Mouse (Mus musculus) cerebellum, postnatal 25 days (tissue): ENCODE data around the gene Hoxa10.

Experiments
- DNase-seq, 2 experiments: peaks; one replicate each; pipeline ENCODE4 v3.0.0; 2021; ENCODE audit warnings: mixed read lengths in 2 of 2

The Hoxa10 gene

DNA sequence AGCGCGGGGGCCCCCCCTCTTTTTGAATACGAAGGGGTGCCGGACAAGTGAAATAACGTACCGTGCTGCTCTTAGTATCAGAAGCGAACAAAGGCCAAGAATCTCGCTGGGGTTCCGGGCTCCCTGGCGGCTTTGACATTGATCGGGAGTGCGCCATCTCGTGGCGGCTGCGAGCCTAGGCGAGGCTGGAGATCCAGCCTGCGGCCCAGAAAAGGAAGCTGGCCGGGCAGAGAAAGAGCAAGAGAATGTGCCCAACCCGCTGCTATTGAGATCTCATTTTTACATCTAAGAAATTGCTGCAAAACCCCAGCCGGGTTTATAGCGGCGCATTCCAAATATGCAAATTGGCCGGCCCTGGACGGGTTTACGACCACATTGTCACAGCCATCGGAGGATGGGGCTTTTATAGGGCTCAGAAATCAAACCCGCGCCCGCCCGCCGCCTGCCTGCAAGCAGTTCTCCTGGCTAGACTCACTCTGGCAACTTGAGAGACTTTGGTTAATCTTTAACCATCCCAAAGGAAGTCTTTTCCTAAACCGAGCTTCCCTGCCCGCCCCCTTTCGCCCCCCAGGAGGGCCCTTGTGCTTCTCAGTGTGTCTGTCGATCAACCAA, at the start of gene Hoxa10:
Hoxa10 (minus strand) TSS at position 466 of the 612 bp plus-strand sequence.
- peak in 1 of 2 experiments; percentile 61 for DNase-seq

GRCm38 (mm10) chr6:52290186-52290585, 49.5 kb upstream of the Hoxa10 start:
- no peak for DNase-seq

DNA sequence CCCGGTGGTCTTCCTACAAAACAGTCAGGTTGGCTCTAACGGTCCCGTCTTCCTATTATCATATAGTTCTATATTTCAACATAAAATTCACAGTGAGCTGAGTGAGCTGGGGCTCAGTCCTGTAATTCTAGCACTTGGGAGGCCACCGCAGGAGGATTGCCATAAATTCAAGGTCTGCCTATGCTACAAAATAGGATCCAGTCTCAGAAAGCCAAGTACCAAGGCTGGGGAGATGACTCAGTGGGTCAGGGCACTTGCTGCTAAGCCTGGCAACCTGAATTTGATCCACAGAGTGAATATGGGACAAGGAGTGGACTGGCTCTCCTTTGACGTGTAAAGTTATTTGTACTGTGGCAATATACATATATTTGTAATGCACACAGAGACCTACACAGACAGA, 43.2 kb upstream of the Hoxa10 start:
- DNase-seq = no peak

- no peak for DNase-seq
Observed at GRCm38 (mm10) chr6:52281084-52281483, 40.4 kb upstream of the Hoxa10 start.

DNA sequence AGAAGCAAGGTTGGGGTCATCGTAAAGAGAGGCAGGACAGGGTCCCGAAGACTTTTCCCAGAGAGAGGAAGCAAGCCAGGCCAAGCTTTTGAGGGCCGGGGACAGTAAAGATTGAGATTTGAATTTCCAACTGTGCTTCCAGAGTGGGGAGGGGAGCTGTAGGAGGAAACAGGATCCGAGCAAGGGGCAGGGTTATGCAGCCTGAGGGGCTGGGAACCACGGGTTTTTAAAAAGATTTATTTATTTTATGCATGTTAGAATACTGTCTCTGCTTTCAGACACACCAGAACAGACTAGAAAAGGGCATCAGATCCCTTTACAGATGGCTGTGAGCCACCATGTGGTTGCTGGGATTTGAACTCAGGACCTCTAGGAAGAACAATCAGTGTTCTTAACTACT, 36.3 kb upstream of the Hoxa10 start:
- no peak for DNase-seq

- no peak for DNase-seq
Observed at GRCm38 (mm10) chr6:52276382-52276781, 35.7 kb upstream of the Hoxa10 start.

DNA sequence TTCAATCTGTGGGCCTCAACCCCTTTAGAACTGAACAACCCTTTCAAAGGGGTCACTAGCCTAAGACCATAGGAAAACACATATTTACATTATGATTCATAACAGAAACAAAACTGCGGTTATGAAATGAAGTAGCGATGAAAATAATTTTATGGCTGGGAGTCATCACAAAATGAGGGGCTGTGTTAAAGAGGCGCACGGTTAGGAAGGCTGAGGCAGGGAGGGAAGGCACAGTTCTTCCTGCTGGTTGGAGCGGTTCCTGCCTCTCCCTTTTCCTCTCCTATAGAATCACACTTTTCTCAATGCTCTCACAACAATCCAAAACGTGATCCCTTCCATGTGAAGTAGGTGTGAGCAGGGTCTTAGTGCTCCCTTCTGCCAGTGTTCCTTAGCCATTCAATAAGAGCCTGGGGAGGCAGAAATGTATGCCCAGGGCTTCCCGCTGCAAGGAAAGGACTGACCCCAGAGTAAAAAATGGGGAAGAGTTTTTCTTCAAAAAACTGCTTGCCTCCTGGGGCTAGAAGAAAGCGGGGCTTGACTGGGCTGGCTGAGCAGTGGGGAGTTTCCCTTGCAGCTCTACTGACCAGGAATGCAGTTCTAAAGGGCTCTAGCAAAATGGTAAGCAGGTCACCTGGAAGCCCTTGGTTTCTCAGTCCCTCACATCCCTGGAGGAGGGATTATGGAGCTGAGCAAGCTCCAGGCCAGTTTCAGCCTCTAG, 35.1 kb upstream of the Hoxa10 start:
- no peak for DNase-seq

GRCm38 (mm10) chr6:52274576-52274975, 33.9 kb upstream of the Hoxa10 start:
- no peak for DNase-seq

- DNase-seq = no peak
Observed at GRCm38 (mm10) chr6:52273656-52274280, 33.1 kb upstream of the Hoxa10 start.

- DNase-seq = no peak
Observed at GRCm38 (mm10) chr6:52272766-52273655, 32.4 kb upstream of the Hoxa10 start.

DNA sequence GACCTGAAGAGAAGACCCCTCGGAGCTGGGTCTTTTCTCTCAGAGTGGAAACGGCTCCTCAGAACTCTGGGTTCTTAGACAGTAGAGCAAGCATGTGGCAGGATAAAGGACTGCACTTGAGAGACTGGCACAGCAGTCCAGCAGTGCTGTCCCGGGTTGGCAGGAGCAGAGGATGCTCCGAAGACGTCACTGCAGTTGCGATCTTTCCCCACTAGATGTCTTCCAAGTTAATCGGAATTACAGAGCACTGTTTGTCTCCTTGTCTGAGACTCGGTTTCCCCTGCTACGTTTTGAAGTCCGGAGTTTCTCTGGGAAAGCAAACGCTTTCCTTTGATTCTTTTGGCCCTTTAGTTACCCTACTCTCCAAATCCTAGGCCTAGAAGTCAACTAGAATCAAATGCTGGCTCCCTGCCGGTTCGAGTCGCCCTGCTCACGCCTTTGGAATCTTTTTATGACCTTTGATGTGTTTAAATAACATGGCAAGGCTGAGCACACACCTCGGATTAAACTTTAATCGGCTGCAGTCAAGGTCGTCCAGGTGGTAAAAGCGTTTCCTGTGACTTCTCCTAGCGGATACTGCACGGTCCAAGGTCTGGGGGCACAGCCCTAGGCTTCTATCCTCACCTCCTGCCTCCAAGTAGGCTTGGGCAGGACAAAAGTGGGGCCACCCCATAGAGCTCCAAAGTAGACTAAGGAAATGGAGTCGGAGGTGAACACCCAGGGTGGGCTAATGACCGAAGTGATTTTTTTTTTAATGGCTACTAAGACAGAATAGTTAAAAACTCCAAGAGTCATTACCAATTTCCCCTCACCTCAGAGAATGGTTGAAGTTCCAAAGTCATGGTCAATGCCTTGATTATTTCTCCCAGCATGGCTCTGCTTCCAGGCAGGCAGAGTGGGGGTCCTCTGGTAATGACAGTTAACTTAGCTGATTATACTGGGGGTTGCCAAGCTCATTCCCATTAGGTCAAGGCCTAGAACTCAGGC, 30.1 kb upstream of the Hoxa10 start:
- peak in 1 of 2 experiments; percentile 71 for DNase-seq

GRCm38 (mm10) chr6:52268756-52269155, 28.1 kb upstream of the Hoxa10 start:
- DNase-seq = no peak

GRCm38 (mm10) chr6:52268341-52268740, 27.7 kb upstream of the Hoxa10 start:
- DNase-seq = no peak

DNA sequence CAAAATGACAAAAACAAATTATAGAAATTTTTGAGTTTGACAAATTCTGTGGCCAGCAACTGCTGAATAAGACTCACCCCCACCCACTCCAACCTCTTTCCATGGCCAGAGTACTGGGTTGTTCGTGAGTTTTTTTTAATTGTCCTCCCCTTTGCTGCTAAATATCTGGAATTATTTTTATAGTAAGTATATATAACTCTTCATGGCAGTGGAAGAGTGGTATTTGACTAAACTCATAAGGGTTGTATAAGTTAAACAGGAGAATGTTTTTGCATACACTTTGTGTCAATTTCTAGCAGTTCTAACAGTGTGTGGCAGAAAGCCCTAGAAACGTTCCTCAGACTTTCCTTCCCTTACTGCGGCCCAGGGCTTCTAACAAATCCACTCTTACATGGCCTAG, 27.0 kb upstream of the Hoxa10 start:
- DNase-seq = no peak

DNA sequence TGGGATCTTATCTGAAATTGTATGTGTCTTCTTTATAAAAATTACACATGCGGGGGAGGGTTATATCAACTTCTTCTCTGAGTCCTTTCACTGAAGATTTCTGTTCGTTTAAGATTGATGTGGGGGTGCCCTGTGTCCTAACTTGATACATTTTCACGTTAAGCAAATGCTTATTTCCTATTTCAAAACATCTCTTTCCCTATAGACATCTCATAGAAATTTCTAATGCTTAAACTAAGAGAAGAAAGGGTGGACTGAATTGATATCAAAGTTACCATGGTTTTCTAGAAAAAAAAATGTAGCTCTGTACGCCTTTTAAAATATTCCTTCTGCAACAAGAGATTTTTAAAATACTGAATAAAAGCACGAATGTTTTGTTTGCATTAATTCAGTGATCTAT, 26.6 kb upstream of the Hoxa10 start:
- no peak for DNase-seq

- no peak for DNase-seq
Observed at GRCm38 (mm10) chr6:52266666-52266985, 26.0 kb upstream of the Hoxa10 start.

- DNase-seq = no peak
Observed at GRCm38 (mm10) chr6:52265913-52266665, 25.4 kb upstream of the Hoxa10 start.

GRCm38 (mm10) chr6:52265306-52265912, 24.8 kb upstream of the Hoxa10 start:
- no peak for DNase-seq

GRCm38 (mm10) chr6:52264106-52264790, 23.6 kb upstream of the Hoxa10 start:
- no peak for DNase-seq

DNA sequence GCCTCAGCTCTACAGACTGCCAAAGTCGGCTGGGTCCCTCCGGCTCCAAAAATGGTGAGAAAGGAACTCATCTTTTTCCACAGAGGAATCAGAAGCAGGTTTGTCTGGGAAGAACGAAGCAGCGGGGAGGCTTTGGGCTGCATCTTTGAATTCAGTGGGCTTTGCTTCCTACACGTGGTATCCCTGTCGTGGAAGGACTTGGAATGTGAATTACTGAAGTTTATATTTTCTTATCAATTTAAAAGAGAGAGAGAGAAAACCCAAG, 22.6 kb upstream of the Hoxa10 start:
- DNase-seq = no peak
